Mouse (Mus musculus): ENCODE results near the gene Tnfsf8. TPM values are rescaled to one million over a fixed set of nuclear protein-coding genes. Genes with fewer than 3 reads are reported as not detected.

Tnfsf8 gene
- total and polyA plus RNA-seq, 3 experiments: not detected

- H3K9me3 ChIP-seq (replicated peaks; ENCODE audit: insufficient read depth, low read length): no peaks in the 10 kb centered on the region
- H3K9ac ChIP-seq (ENCODE audit: control insufficient read depth, low read depth, low read length, poor library complexity, severe bottlenecking): no peak overlapping the region
- no peak for TF ChIP-seq GATA1 (IDR thresholded peaks at IDR 0.05; ENCODE audit: low read depth, low read length)
- TF ChIP-seq ETS1 (IDR thresholded peaks at IDR 0.05; ENCODE audit: low read depth, low read length): no peak
- no peak for TF ChIP-seq MAZ (IDR thresholded peaks at IDR 0.05; ENCODE audit: low read depth, low read length)
- TF ChIP-seq MAX (IDR thresholded peaks at IDR 0.05; ENCODE audit: low read length): no peak
- no peak for TF ChIP-seq MYC (IDR thresholded peaks at IDR 0.05; ENCODE audit: low read depth, low read length)
- no peak for TF ChIP-seq CHD2 (IDR thresholded peaks at IDR 0.05; ENCODE audit: low read length)
- TF ChIP-seq EP300 (IDR thresholded peaks at IDR 0.05; ENCODE audit: low read depth in 1 of 2, low read length in 2 of 2): no peak
- no peak for TF ChIP-seq SMC3 (IDR thresholded peaks at IDR 0.05; ENCODE audit: low read depth, low read length)
- no peak for TF ChIP-seq USF2 (IDR thresholded peaks at IDR 0.05; ENCODE audit: borderline replicate concordance in 1 of 2, insufficient read depth in 1 of 2, low read depth in 1 of 2, low read length in 2 of 2)
- no peak for TF ChIP-seq MAFK (IDR thresholded peaks at IDR 0.05; ENCODE audit: borderline replicate concordance, low read depth, low read length)
- TF ChIP-seq TAL1 (IDR thresholded peaks at IDR 0.05; ENCODE audit: low read length): no peak
- TF ChIP-seq ZC3H11A (IDR thresholded peaks at IDR 0.05; ENCODE audit: low read depth, low read length): no peak
- no peaks in the 10 kb centered on the region for H3K27me3 ChIP-seq (ENCODE audit: control insufficient read depth in 1 of 2, insufficient read depth in 2 of 2, low read length in 2 of 2)
- no peaks in the 10 kb centered on the region for H3K36me3 ChIP-seq (ENCODE audit: control insufficient read depth in 1 of 2, insufficient read depth in 2 of 2, low read length in 2 of 2)
- no peak overlapping the region for H3K4me3 ChIP-seq (ENCODE audit: control insufficient read depth in 1 of 2, insufficient read depth in 1 of 2, low read depth in 2 of 2, low read length in 2 of 2)
- no peaks in the 10 kb centered on the region for H3K4me1 ChIP-seq (ENCODE audit: control insufficient read depth in 1 of 2, insufficient read depth in 2 of 2, low read length in 2 of 2)
- H3K79me2 ChIP-seq (ENCODE audit: control insufficient read depth, insufficient read depth, low read length, poor library complexity): no peaks in the 10 kb centered on the region
- H3K27ac ChIP-seq (ENCODE audit: control insufficient read depth, low read depth, low read length): no peak overlapping the region
- no peak for DNase-seq (ENCODE audit: low read depth, low spot score)
Measured at GRCm38 (mm10) chr4:63868770-63869169, 7.6 kb upstream of the Tnfsf8 start.

DNA sequence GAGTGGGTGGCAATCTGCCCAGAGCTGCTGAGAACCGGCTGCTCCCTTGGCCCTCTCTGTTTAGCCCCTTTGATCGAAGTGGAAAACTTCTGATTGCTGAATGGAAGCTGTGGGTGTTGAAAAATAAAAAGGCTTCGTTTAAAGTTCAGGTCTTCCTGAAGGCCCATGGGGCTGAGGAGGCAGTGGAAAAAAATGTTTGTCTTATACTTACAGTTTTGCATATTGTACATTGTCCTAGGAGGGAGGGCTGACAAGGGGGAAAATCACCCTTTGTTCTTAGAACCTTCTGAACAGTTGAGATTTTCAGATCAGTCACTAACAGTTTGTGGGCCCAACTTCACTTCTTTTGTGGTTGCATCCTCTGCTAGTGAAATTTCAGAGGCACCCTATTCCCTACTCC, 1.8 kb upstream of the Tnfsf8 start:
- Histone ChIP-seq H3K27ac (ENCODE audit: control insufficient read depth, low read depth, low read length) (no peak overlapping the region), H3K27me3 (ENCODE audit: control insufficient read depth in 1 of 2, insufficient read depth in 2 of 2, low read length in 2 of 2) (no peaks in the 10 kb centered on the region), H3K9me3 (replicated peaks; ENCODE audit: insufficient read depth, low read length) (no peaks in the 10 kb centered on the region), H3K9ac (ENCODE audit: control insufficient read depth, low read depth, low read length, poor library complexity, severe bottlenecking) (no peak overlapping the region), H3K79me2 (ENCODE audit: control insufficient read depth, insufficient read depth, low read length, poor library complexity) (no peaks in the 10 kb centered on the region), H3K4me1 (ENCODE audit: control insufficient read depth in 1 of 2, insufficient read depth in 2 of 2, low read length in 2 of 2) (no peaks in the 10 kb centered on the region), H3K4me3 (ENCODE audit: control insufficient read depth in 1 of 2, insufficient read depth in 1 of 2, low read depth in 2 of 2, low read length in 2 of 2) (no peak overlapping the region), H3K36me3 (ENCODE audit: control insufficient read depth in 1 of 2, insufficient read depth in 2 of 2, low read length in 2 of 2) (no peaks in the 10 kb centered on the region)
- no peak for TF ChIP-seq POLR2A (IDR thresholded peaks at IDR 0.05; ENCODE audit: control insufficient read depth in 1 of 2, insufficient read depth in 1 of 2, low read depth in 1 of 2, low read length in 2 of 2, poor library complexity in 1 of 2)
- DNase-seq (ENCODE audit: low read depth, low spot score): no peak

GRCm38 (mm10) chr4:63862092-63862697, 1.0 kb upstream of the Tnfsf8 start:
- Histone ChIP-seq H3K9ac (ENCODE audit: control insufficient read depth, low read depth, low read length, poor library complexity, severe bottlenecking) (no peak overlapping the region), H3K4me1 (ENCODE audit: control insufficient read depth in 1 of 2, insufficient read depth in 2 of 2, low read length in 2 of 2) (no peaks in the 10 kb centered on the region), H3K27ac (ENCODE audit: control insufficient read depth, low read depth, low read length) (no peak overlapping the region), H3K4me3 (ENCODE audit: control insufficient read depth in 1 of 2, insufficient read depth in 1 of 2, low read depth in 2 of 2, low read length in 2 of 2) (no peak overlapping the region), H3K9me3 (replicated peaks; ENCODE audit: insufficient read depth, low read length) (no peaks in the 10 kb centered on the region), H3K36me3 (ENCODE audit: control insufficient read depth in 1 of 2, insufficient read depth in 2 of 2, low read length in 2 of 2) (no peaks in the 10 kb centered on the region), H3K79me2 (ENCODE audit: control insufficient read depth, insufficient read depth, low read length, poor library complexity) (no peaks in the 10 kb centered on the region), H3K27me3 (ENCODE audit: control insufficient read depth in 1 of 2, insufficient read depth in 2 of 2, low read length in 2 of 2) (no peaks in the 10 kb centered on the region)
- TF ChIP-seq ETS1 (IDR thresholded peaks at IDR 0.05; ENCODE audit: low read depth, low read length) (no peak), TAL1 (IDR thresholded peaks at IDR 0.05; ENCODE audit: low read length) (no peak), CHD2 (IDR thresholded peaks at IDR 0.05; ENCODE audit: low read length) (no peak), ZNF384 (IDR thresholded peaks at IDR 0.05; ENCODE audit: low read depth, low read length) (no peak)
- no peak for DNase-seq (ENCODE audit: low read depth, low spot score)
